Mouse (Mus musculus): ENCODE measurements around the gene Asb16. TPM values are rescaled to one million over a fixed set of nuclear protein-coding genes. Genes with fewer than 3 reads are reported as not detected.

The Asb16 gene
- total RNA-seq, 2 experiments from 2014 or later: 1.2 TPM

GRCm38 (mm10) chr11:102236022-102236421, 32.5 kb upstream of the Asb16 start:
- intact Hi-C loops (cut with DNase I): no loop called here
- no peak for DNase-seq (ENCODE audit: low spot score in 2 of 2)

GRCm38 (mm10) chr11:102240636-102241035, 27.9 kb upstream of the Asb16 start:
- no peak for DNase-seq (ENCODE audit: low spot score in 2 of 2)
- intact Hi-C loops (cut with DNase I): no loop called here

DNA sequence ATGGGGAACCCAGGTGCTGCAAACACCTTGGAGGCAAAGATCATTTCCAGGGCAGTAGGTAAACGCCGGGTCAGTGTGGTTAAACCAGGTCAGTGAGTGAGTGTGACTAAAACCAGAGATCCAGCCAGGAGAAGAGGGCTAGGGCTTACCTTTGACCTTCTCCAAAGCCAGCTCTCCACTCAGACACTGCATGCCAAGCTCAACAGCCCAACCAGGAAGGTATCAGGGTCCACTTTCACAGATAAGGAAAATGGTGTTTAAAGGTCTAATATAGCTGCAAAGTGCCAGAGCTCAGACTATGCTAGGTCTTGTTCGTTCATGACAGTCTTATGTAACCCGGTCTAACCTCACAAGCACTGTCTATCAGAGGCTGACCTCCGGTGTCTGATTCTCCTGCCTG, 27.3 kb upstream of the Asb16 start:
- intact Hi-C loops (cut with DNase I): no loop called here
- DNase-seq (ENCODE audit: low spot score in 2 of 2): no peak

GRCm38 (mm10) chr11:102241874-102242273, 26.7 kb upstream of the Asb16 start:
- intact Hi-C loops (cut with DNase I): no loop called here
- DNase-seq (ENCODE audit: low spot score in 2 of 2): no peak

DNA sequence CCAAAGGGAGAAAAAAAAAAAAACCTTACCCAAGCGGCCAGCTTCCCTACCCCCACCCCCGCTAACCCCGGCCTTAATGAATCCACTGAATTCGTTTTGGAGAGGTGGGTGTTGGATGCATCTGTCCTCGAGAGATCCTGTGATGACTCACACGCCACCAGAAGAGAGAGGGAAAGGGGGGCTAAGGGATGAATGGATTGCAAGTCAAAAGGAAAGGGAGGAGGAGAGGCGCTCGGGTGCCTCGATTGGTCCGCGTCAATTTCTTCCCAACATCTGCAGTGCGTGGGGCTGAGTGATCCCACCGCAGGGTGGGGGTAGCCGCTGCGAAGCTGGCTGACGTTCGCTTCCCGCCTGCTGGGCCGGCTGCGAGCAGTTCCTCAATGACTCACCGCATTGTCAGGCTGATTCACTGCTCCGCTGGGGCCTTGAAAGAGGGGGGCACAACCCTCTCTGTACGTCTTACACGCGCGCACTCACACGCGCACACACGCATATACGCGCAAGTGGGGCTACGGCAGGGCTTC, 23.6 kb upstream of the Asb16 start:
- intact Hi-C loops (cut with DNase I): loop anchor here (1.0 to 5.0 kb wide), 4 partner anchors 14 to 58 kb away; partner anchors contain the start of genes G6pc3, Hdac5 and Lsm12
- peak; percentile 83 to 96 for DNase-seq (ENCODE audit: low spot score in 2 of 2)

GRCm38 (mm10) chr11:102245581-102246272, 22.8 kb upstream of the Asb16 start:
- intact Hi-C loops (cut with DNase I): loop anchor here (2.0 to 5.0 kb wide), 3 partner anchors 15 to 58 kb away; partner anchors contain the start of genes G6pc3, Hdac5 and Lsm12
- DNase-seq (ENCODE audit: low spot score in 2 of 2): peak in 1 of 2 experiments; percentile 22

- DNase-seq (ENCODE audit: low spot score in 2 of 2): no peak
- intact Hi-C loops (cut with DNase I): loop anchor here (5.0 kb wide), 1 partner anchor 59 kb away; the partner anchor contains the start of genes G6pc3 and Lsm12
Measured at GRCm38 (mm10) chr11:102246273-102246635, 22.3 kb upstream of the Asb16 start.

GRCm38 (mm10) chr11:102246871-102247270, 21.7 kb upstream of the Asb16 start:
- intact Hi-C loops (cut with DNase I): loop anchor here (5.0 kb wide), 1 partner anchor 60 kb away; the partner anchor contains the start of genes G6pc3 and Lsm12
- DNase-seq (ENCODE audit: low spot score in 2 of 2): no peak

- peak; percentile 90 to 94 for DNase-seq (ENCODE audit: low spot score in 2 of 2)
- intact Hi-C loops (cut with DNase I): loop anchor here (5.0 kb wide), 1 partner anchor 61 kb away; the partner anchor contains the start of genes G6pc3 and Lsm12
Measured at GRCm38 (mm10) chr11:102248630-102249230, 19.8 kb upstream of the Asb16 start, which contains the start of gene BC030867. Gene BC030867 (plus strand): TSS chr11:102248882.

DNA sequence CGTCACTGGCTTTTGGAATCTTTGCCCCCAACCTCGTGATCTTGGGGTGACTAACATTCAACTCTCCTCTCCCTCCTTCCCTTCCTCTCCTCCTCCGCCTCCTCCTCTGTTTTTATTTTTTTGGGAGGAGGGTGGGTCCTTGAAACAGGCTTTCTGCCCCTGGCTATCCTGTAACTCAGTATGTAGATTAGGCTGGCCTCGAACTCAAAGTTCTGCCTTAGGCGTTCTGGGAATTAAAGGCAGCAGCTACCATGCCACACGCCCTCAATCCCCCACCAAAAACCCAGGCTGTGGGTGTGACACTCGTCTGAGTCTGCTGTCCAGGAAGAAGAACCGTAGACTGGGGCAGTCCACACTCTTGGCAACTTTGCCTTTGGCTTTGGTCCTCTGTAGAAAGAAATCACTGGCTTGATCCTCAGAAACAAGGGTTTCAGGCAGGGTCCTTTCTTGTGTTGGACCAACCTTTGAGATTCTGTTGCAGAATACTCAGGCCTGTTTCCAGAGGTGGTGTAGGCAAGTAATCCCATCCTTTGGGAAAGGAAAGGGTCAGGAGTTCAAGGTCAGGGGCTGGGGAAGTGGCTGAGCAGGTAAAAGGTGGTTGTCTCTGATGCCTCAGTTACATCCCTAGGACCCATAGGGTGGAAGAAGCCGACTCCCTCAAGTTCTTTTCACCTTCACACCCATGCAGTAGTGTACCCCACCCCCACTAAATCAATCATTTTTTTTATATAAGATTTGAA, 19.0 kb upstream of the Asb16 start:
- intact Hi-C loops (cut with DNase I): loop anchor here (5.0 kb wide), 1 partner anchor 62 kb away; the partner anchor contains the start of genes G6pc3 and Lsm12

DNA sequence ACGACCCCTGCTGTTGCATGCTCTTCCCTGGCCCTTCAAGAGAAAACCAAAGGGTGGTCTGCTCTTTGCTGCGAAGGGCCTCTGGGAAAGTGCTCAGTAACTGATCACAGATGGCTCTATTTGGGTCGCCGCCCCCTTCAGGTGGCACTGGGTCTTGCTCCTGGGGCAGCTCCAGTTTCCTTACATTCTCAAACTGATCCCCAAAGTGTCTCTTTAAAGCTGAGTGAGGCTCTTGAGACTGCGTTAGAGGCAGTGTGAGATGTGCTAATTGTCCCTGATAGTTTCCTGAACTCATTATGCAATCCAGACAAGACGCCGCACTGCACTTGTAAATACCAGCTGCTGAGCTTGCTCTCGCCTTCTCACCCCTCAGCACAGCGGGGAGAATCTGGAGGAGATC, 11.0 kb upstream of the Asb16 start:
- DNase-seq (ENCODE audit: low spot score in 2 of 2): peak in 1 of 2 experiments; percentile 23
- intact Hi-C loops (cut with DNase I): no loop called here

More for the DNA sequence above, 19.0 kb upstream of the Asb16 start:
- DNase-seq (ENCODE audit: low spot score in 2 of 2): no peak

DNA sequence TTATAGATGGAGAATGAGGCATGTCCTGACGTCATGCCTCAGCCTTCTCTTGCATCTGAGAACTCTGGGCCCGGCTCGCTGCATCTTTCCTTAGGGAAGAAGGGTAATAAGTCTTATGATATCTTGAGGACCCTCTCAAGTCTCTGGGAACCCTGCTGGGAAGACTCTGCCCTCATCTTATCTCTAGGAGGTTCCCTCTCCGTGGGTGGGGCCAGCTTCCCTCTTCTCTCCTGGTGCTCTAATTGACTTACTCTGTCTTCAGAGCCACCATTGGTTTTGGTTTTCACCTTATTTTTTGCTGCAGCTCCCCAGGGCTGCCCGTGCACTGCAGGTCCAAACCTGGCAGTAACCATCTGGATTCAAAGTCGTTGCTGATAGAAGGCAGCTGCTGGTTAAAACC, 10.4 kb upstream of the Asb16 start:
- no peak for DNase-seq (ENCODE audit: low spot score in 2 of 2)
- intact Hi-C loops (cut with DNase I): no loop called here

- DNase-seq (ENCODE audit: low spot score in 2 of 2): no peak
- intact Hi-C loops (cut with DNase I): no loop called here
Measured at GRCm38 (mm10) chr11:102258521-102258920, 10.0 kb upstream of the Asb16 start.

DNA sequence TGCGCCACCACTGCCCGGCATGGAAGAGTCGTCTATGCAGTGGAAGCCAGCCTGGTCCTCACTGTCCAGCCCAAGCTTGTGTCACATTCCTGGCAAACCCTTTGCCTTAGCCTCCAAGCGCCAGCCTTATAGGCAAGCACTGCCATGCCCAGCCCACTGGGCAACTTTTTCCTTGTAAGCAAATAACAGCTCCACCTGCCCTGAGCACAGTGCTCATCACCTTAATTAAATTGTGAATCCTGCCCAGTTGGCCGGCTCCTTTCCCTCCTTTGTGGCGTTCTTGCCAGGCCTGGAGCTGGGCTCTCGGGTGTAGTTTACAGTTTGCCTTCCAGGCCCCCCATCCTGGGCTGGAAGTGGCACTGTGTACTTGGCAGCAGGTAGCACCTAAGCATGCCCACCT, 5.3 kb upstream of the Asb16 start:
- intact Hi-C loops (cut with DNase I): no loop called here
- DNase-seq (ENCODE audit: low spot score in 2 of 2): no peak

DNA sequence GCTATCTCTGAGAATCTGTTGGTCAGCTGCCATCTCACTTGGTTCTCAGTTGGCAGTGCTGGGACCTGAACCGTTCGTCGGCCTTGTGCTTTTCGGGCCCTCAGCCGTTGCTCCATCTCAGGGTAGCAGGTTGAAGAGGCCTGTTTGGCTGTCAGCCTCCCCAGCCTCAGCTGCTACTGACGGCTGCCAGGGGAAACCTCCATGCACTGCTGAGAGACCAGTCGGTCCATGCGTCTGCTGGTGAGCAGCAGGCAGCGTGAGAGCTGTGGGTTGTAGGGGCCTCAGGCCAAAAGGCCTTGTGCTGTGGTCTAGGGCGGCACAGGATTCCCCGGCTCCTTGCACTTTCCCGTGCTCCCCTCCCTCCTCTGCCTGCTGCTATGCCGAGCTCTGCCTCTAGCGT, 2.7 kb upstream of the Asb16 start:
- no peak for DNase-seq (ENCODE audit: low spot score in 2 of 2)
- intact Hi-C loops (cut with DNase I): no loop called here

- no peak for DNase-seq (ENCODE audit: low spot score in 2 of 2)
- intact Hi-C loops (cut with DNase I): no loop called here
Measured at GRCm38 (mm10) chr11:102266631-102267355, 1.8 kb upstream of the Asb16 start.

GRCm38 (mm10) chr11:102267480-102267879, 1.1 kb upstream of the Asb16 start:
- DNase-seq (ENCODE audit: low spot score in 2 of 2): peak; percentile 70 to 80
- intact Hi-C loops (cut with DNase I): no loop called here

DNA sequence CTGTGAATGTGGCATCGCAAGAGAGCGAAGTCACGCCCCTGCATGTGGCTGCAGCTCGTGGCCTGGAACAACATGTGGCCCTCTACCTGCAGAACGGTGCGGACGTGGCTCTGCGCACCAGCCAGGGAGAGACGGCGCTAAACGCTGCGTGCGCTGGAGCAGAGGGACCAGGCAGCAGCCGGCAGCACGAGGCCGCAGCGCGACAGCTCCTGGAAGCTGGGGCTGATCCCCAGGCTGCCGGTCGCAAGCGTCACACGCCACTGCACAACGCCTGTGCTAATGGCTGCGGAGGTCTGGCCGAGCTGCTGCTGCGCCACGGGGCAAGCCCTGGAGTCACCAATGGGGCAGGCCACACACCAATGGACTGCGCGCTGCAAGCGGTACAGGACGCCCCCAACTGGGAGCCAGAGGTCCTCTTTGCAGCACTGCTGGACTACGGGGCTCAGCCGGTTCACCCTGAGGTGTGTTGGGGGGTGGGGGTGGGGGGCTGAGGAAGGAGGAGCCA, 7.9 kb downstream of the Asb16 start:
- intact Hi-C loops (cut with DNase I): no loop called here
- DNase-seq (ENCODE audit: low spot score in 2 of 2): peak; percentile 29 to 35

GRCm38 (mm10) chr11:102277754-102278153, 9.2 kb downstream of the Asb16 start:
- intact Hi-C loops (cut with DNase I): no loop called here
- no peak for DNase-seq (ENCODE audit: low spot score in 2 of 2)
